Mouse (Mus musculus) CH12F3 (cell line): ENCODE data around the gene Tfpi.

Experiments
- in situ Hi-C: fragments of 300-500 bp; cut with MboI; formaldehyde crosslinking; loops from 2 replicates; pipeline ENCODE4 v1.14.3; 2020; ENCODE audit warnings: low sequenced_read_pairs

The Tfpi gene

DNA sequence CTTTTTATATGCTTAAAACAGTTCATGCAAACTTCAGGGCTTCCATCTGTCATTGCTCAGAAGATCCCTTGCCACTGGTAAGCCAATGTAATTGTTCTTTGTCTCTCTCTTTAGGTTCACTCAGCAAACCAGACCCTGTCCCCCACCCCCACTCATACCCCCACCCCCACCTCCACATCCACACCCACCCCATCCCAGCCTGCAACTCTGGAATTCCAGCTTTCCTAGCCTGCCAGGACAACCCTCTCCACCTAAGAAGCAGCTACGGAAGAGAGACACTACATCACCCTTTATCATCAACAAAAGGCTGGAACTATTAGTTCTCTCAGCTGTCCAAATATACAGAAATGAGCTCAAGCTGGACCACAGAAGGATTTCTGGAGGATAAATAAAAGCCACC lies 974 bp downstream of the Tfpi start:
- in situ Hi-C loops = no loop called here

DNA sequence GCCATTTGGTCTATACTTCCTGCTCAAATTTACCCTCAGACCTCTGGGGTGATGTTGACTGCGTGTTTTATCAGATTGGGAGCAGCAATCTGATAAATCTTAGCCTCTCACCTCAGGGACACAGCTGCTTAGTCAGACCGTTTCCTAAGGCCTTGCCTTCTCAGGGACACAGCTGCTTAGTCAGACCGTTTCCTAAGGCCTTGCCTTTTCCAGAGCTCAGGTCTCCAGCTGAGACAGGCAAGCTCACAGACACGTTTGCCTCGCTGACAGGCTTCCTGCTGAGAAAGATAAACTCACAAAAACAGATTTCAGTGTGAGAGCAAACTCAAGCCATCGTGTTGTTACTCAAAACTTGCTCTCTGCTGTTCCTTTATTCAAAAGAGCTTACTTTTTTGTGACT lies 1.9 kb downstream of the Tfpi start:
- in situ Hi-C loops = no loop called here

DNA sequence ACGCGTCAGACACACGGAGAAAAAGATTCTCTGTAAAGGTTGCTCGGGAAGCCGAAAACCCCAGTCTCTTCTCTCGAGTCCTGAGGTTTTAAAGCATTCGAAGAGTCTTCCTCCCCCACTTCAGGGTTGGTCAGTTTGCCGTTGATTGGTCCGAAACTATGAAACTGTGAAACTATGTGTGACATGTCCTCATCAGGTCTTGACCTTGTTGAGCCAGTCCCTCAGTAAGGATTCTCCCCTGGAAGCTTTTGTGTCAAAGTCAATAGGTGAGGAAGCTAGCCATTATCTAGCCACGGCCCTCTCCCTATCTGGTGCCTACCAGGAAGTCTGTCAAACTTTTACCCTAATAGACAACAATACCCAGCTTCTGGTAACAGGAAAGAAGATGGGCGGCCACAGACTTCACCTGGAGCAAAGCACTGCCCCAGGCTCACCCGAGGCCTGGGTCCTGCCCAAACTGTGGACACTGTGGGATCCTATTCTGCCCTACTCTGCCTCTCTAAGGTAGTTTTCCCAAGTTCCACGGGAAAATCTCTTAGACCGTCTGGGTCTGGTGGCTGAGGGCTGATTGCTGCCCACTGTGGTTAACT lies 2.5 kb downstream of the Tfpi start:
- in situ Hi-C loops = no loop called here

DNA sequence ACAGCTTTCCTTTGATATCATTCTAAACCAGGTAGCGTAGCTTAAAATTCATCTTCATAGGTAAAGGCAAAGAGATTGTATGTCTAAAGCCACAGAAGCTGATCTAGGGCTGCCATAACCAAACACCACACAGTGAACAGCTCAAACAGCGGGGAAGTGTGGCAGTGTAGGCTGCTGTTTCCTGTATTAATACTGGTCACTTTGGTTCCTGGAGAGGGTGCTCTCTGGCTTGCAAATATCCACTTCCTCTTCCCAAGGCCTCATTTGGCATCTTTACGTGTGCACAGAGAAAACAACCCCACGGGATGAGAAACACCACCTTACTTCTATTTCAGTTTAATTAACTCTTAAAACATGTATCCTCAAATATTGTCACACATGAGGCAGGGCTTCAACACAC lies 9.2 kb downstream of the Tfpi start:
- in situ Hi-C loops = no loop called here

DNA sequence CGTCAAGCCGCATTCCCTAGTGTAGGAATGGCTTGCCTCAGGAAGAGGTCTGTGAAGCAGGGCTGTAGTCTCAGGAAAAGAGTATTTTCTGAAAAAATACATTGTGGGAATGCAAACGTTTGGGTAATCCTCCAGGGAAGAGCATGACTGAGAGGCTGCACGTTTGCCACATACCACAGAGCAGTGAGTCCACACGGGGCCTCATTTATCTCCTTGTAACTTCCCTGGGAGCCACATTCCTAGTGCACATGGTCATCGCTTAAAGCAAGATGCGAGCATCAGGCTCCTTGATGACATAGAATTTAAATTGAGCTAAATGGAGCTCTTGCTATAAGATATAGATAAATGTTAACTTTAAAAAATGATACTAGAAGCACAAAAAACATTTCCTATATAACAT lies 11.6 kb downstream of the Tfpi start:
- in situ Hi-C loops = no loop called here

DNA sequence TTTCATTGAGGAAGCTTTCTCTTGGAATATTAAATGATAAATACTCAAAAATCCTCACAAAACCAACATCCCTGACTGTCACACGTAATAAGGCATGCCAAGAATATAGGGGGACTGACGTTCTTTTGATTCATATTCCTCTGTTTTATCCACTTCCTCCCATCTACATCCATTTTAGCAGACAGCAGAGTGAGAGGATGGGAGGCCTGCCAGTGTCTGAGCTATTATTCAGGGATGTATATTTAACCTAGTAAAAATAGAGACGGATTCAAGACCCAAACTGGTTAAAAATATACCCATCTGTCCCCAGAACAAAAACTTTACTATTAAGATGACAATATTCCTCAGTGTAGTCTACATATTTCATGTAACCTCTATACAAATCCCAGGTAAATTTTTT lies 14.2 kb downstream of the Tfpi start:
- in situ Hi-C loops = no loop called here

DNA sequence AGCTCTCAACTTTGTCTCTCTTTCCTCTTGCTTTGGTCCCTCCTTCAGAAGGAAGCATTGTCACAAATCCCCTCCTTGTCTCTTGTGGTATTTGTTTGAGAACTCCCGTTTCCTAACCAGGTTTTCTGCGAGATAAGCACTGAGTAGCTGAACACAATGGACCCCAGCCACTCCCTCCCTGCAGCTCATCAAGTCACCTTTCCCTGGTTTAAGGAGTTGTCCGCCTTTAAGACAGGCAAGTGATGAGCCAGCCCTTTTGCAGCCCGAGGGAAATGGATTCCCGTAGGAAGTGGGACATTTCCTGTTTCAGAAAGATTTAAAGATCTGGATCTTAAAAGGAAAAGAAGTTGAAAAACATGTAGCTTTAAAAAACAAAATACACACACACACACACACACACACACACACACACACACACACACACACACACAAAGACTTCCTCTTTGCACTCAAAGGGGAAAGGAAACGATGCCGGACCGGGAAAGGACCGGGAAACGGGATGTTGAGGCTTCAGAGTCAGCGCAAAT lies 16.9 kb downstream of the Tfpi start:
- in situ Hi-C loops = loop anchor here (10.0 kb wide), 1 partner anchor 205 kb away; no protein-coding TSS in a partner anchor

DNA sequence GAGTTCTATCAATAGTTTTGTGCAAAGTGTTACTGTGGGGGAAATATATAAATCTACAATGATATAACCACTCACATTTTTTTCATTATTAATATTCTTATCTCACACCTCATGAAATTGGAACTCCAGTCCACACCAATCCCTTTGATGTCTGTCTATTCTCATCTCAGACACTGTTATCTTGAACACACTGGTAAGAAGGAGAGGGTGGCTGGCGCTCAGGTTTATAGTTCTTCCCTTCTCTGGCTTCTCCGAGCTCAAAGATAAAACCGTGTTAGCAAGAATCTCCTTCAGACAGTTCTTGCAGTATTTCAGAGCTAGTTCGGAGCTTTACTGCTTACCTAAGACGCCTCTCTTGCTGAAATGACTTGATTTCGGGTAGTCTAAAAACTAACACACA lies 19.4 kb downstream of the Tfpi start:
- in situ Hi-C loops = loop anchor here (10.0 kb wide), 1 partner anchor 208 kb away; no protein-coding TSS in a partner anchor

DNA sequence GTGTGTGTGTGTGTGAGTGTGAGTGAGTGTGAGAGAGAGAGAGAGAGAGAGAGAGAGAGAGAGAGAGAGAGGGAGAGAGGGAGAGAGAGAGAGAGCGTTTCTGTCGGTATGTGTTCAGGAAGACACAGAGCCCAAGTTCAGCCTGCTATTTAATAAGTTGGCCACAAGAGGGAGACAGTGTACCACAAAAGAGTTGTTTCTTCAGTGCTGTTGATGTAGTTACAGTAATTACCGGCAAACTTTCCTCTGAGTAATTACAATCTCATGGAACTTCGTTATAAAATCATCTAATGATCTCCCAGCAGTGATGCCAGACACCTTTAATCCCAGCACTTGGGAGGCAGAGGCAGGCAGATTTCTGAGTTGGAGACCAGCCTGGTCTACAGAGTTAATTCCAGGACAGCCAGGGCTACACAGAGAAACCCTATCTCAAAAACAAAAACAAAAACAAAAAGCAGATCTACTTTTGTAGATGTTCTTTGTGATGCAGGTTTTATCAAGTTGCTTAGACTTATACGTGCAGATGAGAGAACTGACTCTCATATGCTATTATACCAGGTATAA lies 21.3 kb downstream of the Tfpi start:
- in situ Hi-C loops = loop anchor here (10.0 kb wide), 1 partner anchor 209 kb away; no protein-coding TSS in a partner anchor

DNA sequence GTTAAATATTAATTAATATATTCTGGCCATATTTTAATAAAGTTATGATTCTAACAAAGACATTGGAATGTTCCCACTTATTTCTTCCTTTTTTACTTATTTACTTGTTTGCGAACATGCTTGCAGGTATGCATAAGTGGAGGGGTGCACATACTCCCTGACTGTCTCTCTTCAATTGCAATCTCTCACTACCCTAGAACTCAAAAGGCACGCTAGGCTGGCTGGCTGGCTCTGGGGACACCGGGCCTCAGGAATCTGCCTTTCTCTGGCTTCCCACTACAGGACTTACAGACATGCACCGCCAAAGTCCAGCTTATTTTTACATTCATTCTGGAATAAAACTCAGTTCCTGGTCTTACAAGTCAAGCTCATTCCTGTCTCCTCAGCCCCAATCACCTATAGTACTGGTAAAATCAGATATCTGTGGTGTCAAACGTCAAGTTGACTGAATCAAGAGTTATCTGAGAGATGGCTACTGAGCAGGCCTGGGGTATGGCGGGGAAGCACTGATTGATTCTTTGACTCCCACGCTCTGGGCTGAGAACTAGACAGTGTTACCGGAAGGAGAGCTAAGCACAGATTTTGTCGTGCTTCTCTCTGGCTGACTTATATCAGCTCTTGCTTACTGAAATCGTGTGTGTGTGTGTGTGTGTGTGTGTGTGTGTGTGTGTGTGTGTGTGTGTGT lies 21.9 kb downstream of the Tfpi start:
- in situ Hi-C loops = loop anchor here (10.0 kb wide), 1 partner anchor 210 kb away; no protein-coding TSS in a partner anchor

DNA sequence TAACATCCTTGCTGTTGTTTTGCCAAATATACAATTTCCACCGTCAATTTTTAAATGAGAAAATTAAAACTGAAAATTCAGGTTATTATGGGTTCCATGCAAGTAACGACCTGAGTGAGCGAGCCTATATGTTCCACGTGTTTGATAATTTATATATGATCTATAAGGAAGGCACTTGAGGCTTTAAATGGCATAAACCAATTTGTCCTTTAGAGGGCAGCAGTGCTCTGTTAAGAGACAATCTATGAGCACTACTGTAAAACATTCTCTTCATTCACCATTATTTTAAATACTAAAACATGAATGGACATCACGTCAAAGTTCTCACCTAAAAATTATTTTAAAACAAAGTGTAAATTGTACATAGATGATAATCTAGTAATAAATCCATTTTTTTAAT lies 22.5 kb downstream of the Tfpi start:
- in situ Hi-C loops = loop anchor here (10.0 kb wide), 1 partner anchor 211 kb away; no protein-coding TSS in a partner anchor

DNA sequence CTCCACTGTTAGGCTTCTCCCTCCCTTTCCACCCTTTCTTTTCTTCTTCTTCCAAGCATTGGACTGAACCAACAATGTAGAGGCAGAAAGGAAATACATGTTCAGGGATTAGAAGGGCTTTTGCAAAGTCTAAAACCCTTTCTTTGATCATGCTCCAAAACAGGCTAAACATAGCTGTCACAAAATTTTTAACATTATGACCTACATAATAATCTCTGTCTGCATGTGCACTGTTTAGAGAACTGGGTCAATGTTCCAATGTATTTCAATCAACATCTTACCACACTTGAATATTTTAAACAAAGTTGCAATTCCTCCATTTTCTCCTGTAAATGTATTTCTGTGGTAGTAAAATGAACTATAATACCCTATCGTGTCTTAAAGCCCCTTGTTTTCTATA lies 31.1 kb downstream of the Tfpi start:
- in situ Hi-C loops = loop anchor here (25.0 kb wide), 1 partner anchor 633 kb away; the partner anchor contains the start of gene Fam171b

DNA sequence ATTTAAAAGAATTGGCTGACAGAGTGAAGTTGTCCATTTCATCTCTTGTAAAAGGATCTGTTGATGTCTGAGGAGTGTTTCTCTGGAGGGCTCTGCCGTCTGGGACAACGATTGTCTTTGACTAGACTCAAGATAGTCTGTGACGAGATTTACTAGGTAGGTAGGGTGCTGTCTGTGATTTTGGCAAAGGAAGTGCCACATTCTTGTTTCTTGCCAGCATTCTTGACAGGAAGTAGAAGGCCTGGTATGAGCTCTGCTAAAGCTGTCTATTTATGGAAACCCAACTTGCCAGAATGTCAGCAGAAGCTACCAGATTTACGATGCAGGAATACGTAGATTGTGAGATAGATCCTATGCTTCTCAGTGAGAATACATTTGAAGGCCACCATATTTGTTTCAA lies 34.6 kb downstream of the Tfpi start:
- in situ Hi-C loops = loop anchor here (25.0 kb wide), 1 partner anchor 630 kb away; the partner anchor contains the start of gene Fam171b

DNA sequence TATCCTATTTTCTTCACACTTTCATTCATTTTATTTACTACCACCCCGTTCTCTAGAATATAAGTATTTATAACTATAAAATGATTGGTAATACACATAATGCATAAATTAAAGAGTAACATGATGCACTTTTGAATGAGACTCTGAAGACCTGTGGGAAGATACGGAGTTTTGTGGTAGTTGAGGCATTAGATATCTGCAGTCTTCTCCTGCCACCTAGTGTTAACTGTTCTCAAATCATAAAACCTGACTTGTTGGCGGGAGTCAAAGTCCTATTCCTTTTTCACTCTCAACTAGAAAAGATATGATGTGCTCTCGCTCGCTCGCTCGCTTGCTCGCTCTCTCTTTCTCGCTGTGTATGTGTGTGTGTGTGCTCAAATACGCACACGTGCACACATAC lies 46.9 kb downstream of the Tfpi start:
- in situ Hi-C loops = loop anchor here (25.0 kb wide), 1 partner anchor 617 kb away; the partner anchor contains the start of gene Fam171b

DNA sequence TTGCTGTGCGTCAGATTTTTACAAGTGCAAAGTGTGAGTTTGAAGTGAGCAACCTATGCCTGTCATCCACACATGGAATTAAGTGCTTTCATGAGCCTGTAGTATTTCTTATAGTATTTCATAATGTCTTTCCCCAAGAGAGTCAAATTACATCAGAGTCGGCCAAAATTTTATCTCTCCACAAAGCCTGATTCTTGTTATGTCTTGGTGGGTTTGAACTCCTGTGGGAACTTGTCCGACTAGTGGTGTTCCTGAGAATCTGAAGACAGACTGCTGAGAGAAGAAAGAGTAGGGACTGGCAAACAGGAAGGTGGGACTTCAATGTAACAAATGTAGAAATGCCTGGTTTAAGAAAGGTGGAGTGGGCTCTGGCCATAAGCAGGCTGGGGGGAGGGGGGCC lies 47.7 kb downstream of the Tfpi start:
- in situ Hi-C loops = loop anchor here (25.0 kb wide), 1 partner anchor 617 kb away; the partner anchor contains the start of gene Fam171b

DNA sequence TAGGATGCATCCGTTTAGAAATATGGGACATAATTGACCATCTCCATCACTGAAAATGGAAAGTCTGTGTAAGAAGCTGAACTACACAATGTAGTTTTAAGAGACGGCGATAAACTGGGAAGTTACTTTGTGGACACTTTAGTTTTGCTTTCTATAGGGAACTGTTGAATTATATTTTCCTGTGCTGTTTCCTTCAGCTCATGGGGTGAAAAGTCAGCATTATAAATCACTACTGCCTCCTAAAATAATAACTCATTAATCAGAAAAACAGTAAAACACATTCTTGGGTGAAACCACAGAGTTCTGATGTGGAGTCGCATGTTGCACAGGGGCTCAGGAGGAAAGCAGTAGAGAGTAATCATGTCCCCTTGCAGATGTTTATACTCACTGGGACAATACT lies 50.0 kb downstream of the Tfpi start:
- in situ Hi-C loops = loop anchor here (25.0 kb wide), 1 partner anchor 614 kb away; the partner anchor contains the start of gene Fam171b

DNA sequence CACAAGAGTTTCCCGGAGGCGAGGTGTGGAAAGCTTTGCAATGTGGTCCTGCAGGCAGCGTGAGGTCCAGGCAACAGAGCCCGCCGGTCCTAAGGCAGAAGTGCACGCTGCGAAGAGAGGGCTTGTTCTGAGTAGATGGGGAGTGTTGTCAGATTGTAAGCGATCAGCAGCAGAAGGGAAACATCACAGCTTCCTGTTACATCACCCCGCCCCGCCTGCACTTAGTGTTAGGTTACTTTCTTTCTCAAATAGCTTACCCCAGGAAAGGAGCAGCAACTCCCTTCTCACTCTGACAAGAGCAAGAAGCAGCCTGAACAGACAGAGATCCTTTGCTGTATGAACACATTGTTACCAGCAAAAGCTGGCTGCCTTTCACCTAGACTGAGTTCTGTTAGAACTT lies 51.4 kb downstream of the Tfpi start, which contains the start of gene Calcrl:
Calcrl (minus strand) TSS at position 274 of the 400 bp plus-strand sequence.
- in situ Hi-C loops = loop anchor here (25.0 kb wide), 1 partner anchor 613 kb away; the partner anchor contains the start of gene Fam171b

DNA sequence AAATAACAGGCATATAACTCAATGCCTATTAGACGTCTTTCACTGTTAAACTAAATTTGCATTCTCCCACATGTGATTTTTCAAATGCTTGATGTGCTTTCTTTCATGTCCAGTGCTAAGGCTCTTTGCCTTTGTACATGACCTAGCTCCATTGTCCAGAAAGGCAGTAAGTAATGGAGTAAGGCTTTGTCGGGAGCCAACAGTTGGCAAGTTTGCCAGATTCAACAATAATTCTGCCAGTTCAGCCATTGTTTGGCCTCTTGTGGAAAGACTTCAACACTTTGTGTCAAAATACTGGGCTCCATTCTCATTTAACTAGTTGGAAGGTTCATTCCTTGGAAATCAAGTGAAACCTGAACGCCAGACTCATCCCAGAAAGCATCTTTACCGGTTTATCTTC lies 60.1 kb downstream of the Tfpi start:
- in situ Hi-C loops = no loop called here

DNA sequence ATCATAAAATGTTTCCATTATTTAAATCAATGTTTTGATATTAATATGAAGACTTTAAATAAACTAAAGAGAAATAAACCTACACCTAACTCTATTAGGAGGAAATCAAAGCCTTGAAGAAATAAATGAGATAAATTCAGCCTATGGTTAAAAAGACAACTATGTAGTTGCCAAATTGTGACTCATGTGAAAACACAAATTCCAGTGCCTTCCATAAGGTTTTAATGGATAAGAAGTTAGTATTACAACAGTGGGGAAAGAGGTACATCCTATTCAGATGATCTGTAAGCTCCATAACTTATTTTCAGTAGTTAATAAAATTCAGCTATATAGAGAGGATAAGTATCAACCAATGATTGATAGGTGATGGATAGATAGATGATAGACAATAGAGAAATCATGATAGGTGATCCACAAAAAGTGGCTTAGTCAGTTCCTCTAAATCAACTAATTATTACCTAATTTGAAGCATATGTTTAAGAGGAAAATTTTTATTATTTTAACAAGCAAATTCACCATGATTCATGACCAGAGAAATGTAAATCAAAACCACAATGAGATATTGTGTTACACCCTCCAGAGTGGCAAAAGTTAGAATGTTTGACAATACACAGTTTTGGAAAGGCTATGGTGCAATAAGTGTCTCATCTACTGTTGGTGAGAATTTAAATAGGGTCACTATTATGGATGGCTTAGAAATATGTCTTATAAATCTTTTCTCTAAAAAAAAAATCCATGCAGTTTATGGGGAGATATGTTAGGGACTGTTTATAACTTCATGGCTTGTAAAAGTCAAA lies 66.6 kb downstream of the Tfpi start:
- in situ Hi-C loops = no loop called here

DNA sequence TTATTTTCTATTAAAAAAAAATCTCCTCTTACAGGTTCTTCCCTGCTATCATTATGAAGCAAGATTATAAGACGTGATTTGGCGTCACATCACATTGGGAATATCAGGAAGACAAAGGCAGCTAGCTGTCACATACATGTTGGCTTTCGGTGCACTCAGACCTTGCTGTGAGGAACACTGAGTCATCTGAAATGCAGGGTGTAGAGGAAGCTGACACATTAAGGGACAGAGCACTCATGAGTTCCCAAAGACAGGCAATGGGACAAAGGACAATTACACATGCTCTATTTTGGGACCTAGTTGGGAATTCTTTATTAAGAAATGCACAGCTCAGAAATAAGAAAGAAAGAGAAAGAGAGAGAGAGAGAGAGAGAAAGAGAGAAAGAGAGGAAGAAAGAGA lies 71.7 kb downstream of the Tfpi start:
- in situ Hi-C loops = no loop called here

DNA sequence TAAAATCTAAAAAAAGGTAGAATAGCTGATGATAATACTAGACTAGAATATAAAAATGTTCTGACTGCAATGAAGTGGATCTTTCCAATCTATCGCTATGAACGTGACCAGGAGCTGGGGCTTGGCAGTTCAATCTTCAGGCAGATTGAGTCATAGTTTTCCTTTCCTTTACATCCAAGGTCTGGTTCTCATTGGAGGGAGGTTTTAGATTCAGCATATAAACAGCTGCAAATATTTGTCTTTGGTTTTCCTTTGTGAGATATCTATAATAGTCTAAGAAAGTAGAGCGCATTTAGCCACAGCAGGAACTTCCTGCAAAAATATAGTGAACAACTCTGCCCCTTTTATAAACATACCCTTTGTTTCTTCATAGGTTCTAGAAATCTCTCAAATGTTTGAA lies 73.9 kb downstream of the Tfpi start:
- in situ Hi-C loops = no loop called here
